Mouse (Mus musculus): ENCODE results near the gene Tcaf2. TPM values are rescaled to one million over a fixed set of nuclear protein-coding genes. Genes with fewer than 3 reads are reported as not detected.

Tcaf2 gene
- polyA plus RNA-seq, 1 experiment, result 3.7 TPM

GRCm38 (mm10) chr6:42582741-42583487, 62.1 kb downstream of the Tcaf2 start:
- H3K4me1 ChIP-seq (ENCODE audit: control insufficient read depth, insufficient read depth, low read length), result peaks cover 2% of the 10 kb centered on the region; the same call in 1 of the 2 replicates
- no peak overlapping the region for H3K4me3 ChIP-seq (replicated peaks; ENCODE audit: extremely low read depth, low read depth, low read length)
- TF ChIP-seq POLR2A (IDR thresholded peaks at IDR 0.05; ENCODE audit: borderline replicate concordance, extremely low read depth, low read depth, low read length), result no peak
- WGBS, result 42% methylated on average over 9 of the region's 9 CpGs
- DNase-seq, result no peak

DNA sequence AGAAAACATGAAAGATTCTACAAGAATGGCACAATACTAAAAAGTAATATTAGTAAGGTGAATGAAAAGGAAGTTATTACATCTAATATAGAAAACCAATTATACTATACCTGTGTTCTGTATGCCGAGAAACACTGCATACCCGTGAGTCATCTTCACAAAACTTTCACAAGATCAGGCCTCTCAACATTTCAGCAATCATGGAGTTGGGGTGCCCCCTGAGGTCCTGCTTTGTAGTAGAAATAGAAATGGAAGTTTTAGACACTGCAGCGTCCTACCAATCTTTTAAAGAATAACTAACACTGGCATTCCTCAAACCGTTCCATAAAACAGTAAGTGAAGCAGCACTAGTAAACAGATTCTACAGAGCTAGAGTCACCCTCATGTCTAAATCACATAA, 66.4 kb downstream of the Tcaf2 start:
- DNase-seq, result no peak
- H3K4me3 ChIP-seq (replicated peaks; ENCODE audit: extremely low read depth, low read depth, low read length), result no peak overlapping the region
- H3K4me1 ChIP-seq (ENCODE audit: control insufficient read depth, insufficient read depth, low read length), result peaks cover 2% of the 10 kb centered on the region; the same call in 1 of the 2 replicates
- TF ChIP-seq CTCF (IDR thresholded peaks at IDR 0.05; ENCODE audit: insufficient read depth, low read length) (no peak), POLR2A (IDR thresholded peaks at IDR 0.05; ENCODE audit: borderline replicate concordance, extremely low read depth, low read depth, low read length) (no peak)
- WGBS, result 41% methylated on average over 4 of the region's 4 CpGs

DNA sequence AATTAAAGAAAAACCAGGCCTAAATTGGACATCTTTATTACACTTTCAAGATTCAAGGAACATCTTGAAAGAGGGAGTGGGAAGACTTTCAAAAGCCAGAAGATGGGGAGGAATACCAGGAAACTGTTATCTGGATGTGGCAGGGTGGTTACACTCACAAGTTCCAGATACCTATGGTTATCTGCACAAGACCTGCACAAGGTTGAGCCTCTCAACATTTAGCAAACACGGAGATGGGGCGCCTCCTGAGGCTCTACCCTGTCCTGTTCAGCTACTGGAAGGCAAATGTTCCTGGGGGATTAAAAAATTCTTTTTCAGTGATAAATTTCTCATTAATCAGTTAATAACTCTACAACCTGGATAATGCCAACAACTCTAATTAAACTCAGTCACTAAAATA, 67.6 kb downstream of the Tcaf2 start:
- H3K4me1 ChIP-seq (ENCODE audit: control insufficient read depth, insufficient read depth, low read length), result no peaks in the 10 kb centered on the region
- no peak for DNase-seq
- TF ChIP-seq CTCF (IDR thresholded peaks at IDR 0.05; ENCODE audit: insufficient read depth, low read length), result no peak
- TF ChIP-seq POLR2A (IDR thresholded peaks at IDR 0.05; ENCODE audit: borderline replicate concordance, extremely low read depth, low read depth, low read length), result no peak
- WGBS, result 91% methylated on average over 2 of the region's 2 CpGs
- no peak overlapping the region for H3K4me3 ChIP-seq (replicated peaks; ENCODE audit: extremely low read depth, low read depth, low read length)

Other genes with a start within 250 kb of the Tcaf2 start
- 0.63 and 0.92 TPM in 2 replicates for gene Tas2r143, start 245.0 kb downstream of the Tcaf2 start, polyA plus RNA-seq (2012; rRNA removed)
- gene Tas2r135, start 239.8 kb downstream of the Tcaf2 start, polyA plus RNA-seq (2012; rRNA removed), result 0.50 TPM in 1 of 2 replicates, not detected in the other
- 0.22 TPM in 1 of 2 replicates, not detected in the other for gene Tas2r126, start 210.7 kb downstream of the Tcaf2 start, polyA plus RNA-seq (2012; rRNA removed)
- not detected in 2 replicates for gene Olfr458, start 180.1 kb downstream of the Tcaf2 start, polyA plus RNA-seq (2012; rRNA removed)
- not detected in 2 replicates for gene Olfr457, start 168.9 kb downstream of the Tcaf2 start, polyA plus RNA-seq (2012; rRNA removed)
- gene Olfr456, start 158.0 kb downstream of the Tcaf2 start, polyA plus RNA-seq (2012; rRNA removed), result not detected in 2 replicates
- not detected in 2 replicates for gene Olfr455, start 97.7 kb downstream of the Tcaf2 start, polyA plus RNA-seq (2012; rRNA removed)
- not detected in 2 replicates for gene Tcaf3, start 47.6 kb downstream of the Tcaf2 start, polyA plus RNA-seq (2012; rRNA removed)
- 17.6 and 25.2 TPM in 2 replicates for gene Tcaf1, start 64.8 kb upstream of the Tcaf2 start, polyA plus RNA-seq (2012; rRNA removed)
- gene Olfr453, start 94.1 kb upstream of the Tcaf2 start, polyA plus RNA-seq (2012; rRNA removed), result not detected in 2 replicates
- gene Olfr38, start 111.2 kb upstream of the Tcaf2 start, polyA plus RNA-seq (2012; rRNA removed), result not detected in 2 replicates
- not detected in 2 replicates for gene Olfr452, start 139.8 kb upstream of the Tcaf2 start, polyA plus RNA-seq (2012; rRNA removed)
- not detected in 2 replicates for gene Olfr450, start 166.7 kb upstream of the Tcaf2 start, polyA plus RNA-seq (2012; rRNA removed)
- not detected in 2 replicates for gene Olfr449, start 189.1 kb upstream of the Tcaf2 start, polyA plus RNA-seq (2012; rRNA removed)
- gene Olfr448, start 245.2 kb upstream of the Tcaf2 start, polyA plus RNA-seq (2012; rRNA removed), result not detected in 2 replicates

All from lung, adult 2 months (tissue).